Mouse (Mus musculus) hindbrain, embryonic 11.5 days (tissue): ENCODE measurements at regions not wholly inside any gene's neighbourhood (a gene's known extent, or its start where the extent isn't known, plus 50 kb on each side); places are given as distances from the start of the nearest gene placed in this dataset.

Experiments
- ATAC-seq: fragments of 200-750 bp; cut with Nextera tagmentation; 2 replicates; pipeline ENCODE4 v1.8.0; 2017; ENCODE audit warnings: mild to moderate bottlenecking, moderate TSS enrichment, moderate library complexity; ENCODE audit not compliant: low FRiP score
- DNase-seq: peaks from one replicate; pipeline ENCODE4 v3.0.0-alpha.2; 2015; ENCODE audit warnings: low spot score
- H3K27ac ChIP-seq: fragments of 300-500 bp; sonication (generic); 2 replicates; pipeline ENCODE4 v1.5.1; 2014; ENCODE audit warnings: mild to moderate bottlenecking, low read depth, low read length
- H3K27me3 ChIP-seq: fragments of 300-500 bp; sonication (generic); 2 replicates; pipeline ENCODE4 v1.6.1; 2014; ENCODE audit warnings: mild to moderate bottlenecking, low read length, moderate library complexity, mixed read lengths; ENCODE audit not compliant: control insufficient read depth, insufficient read depth
- H3K36me3 ChIP-seq: fragments of 300-500 bp; sonication (generic); 2 replicates; pipeline ENCODE4 v1.6.1; 2014; ENCODE audit warnings: mild to moderate bottlenecking, low read length, moderate library complexity, mixed read lengths; ENCODE audit not compliant: control insufficient read depth, insufficient read depth
- H3K4me1 ChIP-seq: fragments of 300-500 bp; sonication (generic); replicated peaks from 2 replicates; pipeline ENCODE4 v1.6.1; 2014; ENCODE audit warnings: low read length, mixed read lengths; ENCODE audit not compliant: control insufficient read depth, insufficient read depth
- H3K4me2 ChIP-seq: fragments of 300-500 bp; sonication (generic); replicated peaks from 2 replicates; pipeline ENCODE4 v1.6.1; 2014; ENCODE audit warnings: mild to moderate bottlenecking, low read depth, low read length
- H3K4me3 ChIP-seq: fragments of 300-500 bp; sonication (generic); 2 replicates; pipeline ENCODE4 v1.5.1; 2014; ENCODE audit warnings: low read depth, low read length
- H3K9ac ChIP-seq: fragments of 300-500 bp; sonication (generic); 2 replicates; pipeline ENCODE4 v1.6.1; 2014; ENCODE audit warnings: low read depth, low read length
- H3K9me3 ChIP-seq: fragments of 300-500 bp; sonication (generic); 2 replicates; pipeline ENCODE4 v1.6.1; 2016; ENCODE audit warnings: low read length; ENCODE audit not compliant: control insufficient read depth
- WGBS: fragments of 180-500 bp; shearing (Covaris S2); extraction: QIAGEN DNeasy Blood & Tissue Kit; methylation state at CpG from one replicate; pipeline ENCODE4 v1.1.7; 2014; 5-methylcytosine and 5-hydroxymethylcytosine counted together

DNA sequence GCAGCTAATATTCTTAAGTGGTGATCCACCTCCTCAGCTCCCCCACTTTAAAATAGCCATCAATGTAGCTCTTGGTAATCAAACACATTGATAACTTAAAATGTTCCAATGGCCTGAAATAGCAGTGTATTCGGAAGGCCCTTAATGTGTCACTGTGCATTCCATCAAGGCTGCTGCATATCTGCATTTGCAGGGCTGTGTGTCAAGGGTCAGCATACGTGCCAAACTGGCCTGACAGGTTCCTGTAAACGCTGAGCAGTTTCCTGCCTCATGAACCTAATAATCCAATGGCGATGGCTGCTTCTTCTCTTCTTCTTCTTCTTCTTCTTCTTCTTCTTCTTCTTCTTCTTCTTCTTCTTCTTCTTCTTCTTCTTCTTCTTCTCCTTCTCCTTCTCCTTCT lies 211.7 kb upstream of the Nfe2l3 start:
- Histone ChIP-seq H3K9ac (no peak overlapping the region), H3K4me1 (no peaks in the 10 kb centered on the region), H3K9me3 (no peaks in the 10 kb centered on the region), H3K27me3 (no peaks in the 10 kb centered on the region), H3K4me3 (no peak overlapping the region), H3K4me2 (no peak overlapping the region), H3K36me3 (no peaks in the 10 kb centered on the region), H3K27ac (no peak overlapping the region)
- no peak for DNase-seq
- 63% methylated on average over 4 of the region's 4 CpGs for WGBS
- ATAC-seq = no peak

DNA sequence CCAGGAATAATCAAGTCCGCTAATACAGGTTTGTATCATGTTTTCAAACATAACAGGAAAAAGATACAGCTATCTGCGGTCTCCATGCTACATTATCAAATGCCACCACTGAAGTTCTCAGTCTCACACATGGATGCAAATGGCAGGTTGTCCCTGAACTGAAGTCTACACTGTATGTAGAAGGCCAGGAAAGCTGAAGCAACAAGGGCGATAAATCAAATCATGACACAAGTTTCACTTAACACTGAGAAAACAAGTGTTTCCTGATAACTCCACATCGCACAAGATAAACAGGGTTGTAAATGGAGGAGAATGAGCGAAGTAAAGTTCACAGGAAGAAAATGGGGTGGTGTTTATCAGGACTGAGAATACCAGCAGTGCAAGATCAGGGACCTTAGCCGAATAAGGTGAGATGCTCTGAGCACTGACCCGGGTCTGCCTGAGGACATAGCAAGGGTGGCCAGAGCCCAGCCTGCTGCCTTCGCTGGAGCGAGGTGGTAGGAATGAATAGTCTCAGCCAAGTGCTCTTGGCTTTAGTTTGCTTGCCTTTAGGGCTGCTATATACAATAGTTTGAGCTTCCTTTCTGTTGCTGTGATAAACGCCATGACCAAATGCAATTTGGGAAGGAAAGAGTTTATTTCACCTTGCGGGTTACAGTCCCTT lies 196.3 kb upstream of the Nfe2l3 start:
- 88% methylated on average over 11 of the region's 11 CpGs for WGBS
- Histone ChIP-seq H3K27me3 (no peaks in the 10 kb centered on the region), H3K9ac (no peak overlapping the region), H3K36me3 (no peaks in the 10 kb centered on the region), H3K27ac (no peak overlapping the region), H3K9me3 (no peaks in the 10 kb centered on the region), H3K4me2 (no peak overlapping the region), H3K4me1 (no peaks in the 10 kb centered on the region), H3K4me3 (no peak overlapping the region)
- DNase-seq = no peak
- no peak for ATAC-seq

GRCm38 (mm10) chr6:51240039-51240438 lies 192.4 kb upstream of the Nfe2l3 start:
- no peak overlapping the region for H3K4me3 ChIP-seq
- H3K4me2 ChIP-seq = no peak overlapping the region
- no peak overlapping the region for H3K9ac ChIP-seq
- no peaks in the 10 kb centered on the region for H3K4me1 ChIP-seq
- 71% methylated on average over 3 of the region's 3 CpGs for WGBS
- H3K9me3 ChIP-seq = no peaks in the 10 kb centered on the region
- H3K27me3 ChIP-seq = no peaks in the 10 kb centered on the region
- H3K27ac ChIP-seq = no peak overlapping the region
- no peak for DNase-seq
- H3K36me3 ChIP-seq = no peaks in the 10 kb centered on the region
- no peak for ATAC-seq

DNA sequence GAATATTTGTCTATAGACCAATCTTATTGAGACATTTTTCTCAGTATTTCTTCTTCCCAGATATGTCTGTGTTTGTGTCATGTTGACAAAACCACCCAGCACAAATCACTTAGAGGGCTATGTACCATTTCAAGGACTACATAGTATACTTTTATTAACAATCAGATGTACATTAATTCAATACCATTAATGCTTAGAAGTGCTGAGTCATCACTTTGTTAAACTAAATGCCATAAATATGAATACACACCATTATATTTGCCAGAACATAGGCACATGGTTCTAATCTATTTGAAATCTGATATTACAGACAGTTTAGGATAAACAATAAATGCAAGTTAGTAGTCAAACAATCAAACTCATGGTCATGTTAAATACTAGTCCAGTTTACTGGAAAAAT lies 182.2 kb upstream of the Nfe2l3 start:
- Histone ChIP-seq H3K27ac (no peak overlapping the region), H3K4me3 (no peak overlapping the region), H3K9ac (no peak overlapping the region), H3K36me3 (no peaks in the 10 kb centered on the region), H3K27me3 (no peaks in the 10 kb centered on the region), H3K4me2 (no peak overlapping the region), H3K4me1 (no peaks in the 10 kb centered on the region), H3K9me3 (no peaks in the 10 kb centered on the region)
- DNase-seq (no peak), ATAC-seq (no peak)

DNA sequence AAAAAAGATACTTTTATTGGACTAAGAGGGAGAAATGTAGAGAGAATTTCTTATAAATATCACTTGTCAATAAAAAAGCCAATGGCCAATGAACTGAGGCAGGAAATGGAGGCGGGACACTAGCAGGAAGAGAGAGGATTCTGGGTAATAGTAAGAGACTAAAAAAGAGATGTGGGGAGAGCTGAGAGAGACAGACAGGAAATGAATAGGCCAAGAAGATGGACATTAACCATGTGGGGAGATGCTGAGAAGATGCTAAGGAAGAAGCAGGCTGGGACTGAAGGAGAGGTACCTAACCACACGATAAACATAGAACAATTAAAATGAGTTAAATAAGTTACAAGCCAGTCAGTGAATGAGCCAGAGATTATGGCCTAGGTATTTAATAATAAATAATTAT lies 181.0 kb upstream of the Nfe2l3 start:
- WGBS = 97% methylated on average over 2 of the region's 2 CpGs
- Histone ChIP-seq H3K4me2 (no peak overlapping the region), H3K36me3 (no peaks in the 10 kb centered on the region), H3K9me3 (no peaks in the 10 kb centered on the region), H3K9ac (no peak overlapping the region), H3K4me1 (no peaks in the 10 kb centered on the region), H3K27ac (no peak overlapping the region), H3K4me3 (no peak overlapping the region), H3K27me3 (no peaks in the 10 kb centered on the region)
- ATAC-seq (no peak), DNase-seq (no peak)

- no peaks in the 10 kb centered on the region for H3K36me3 ChIP-seq
- H3K4me1 ChIP-seq = no peaks in the 10 kb centered on the region
- 84% methylated on average over 3 of the region's 3 CpGs for whole genome bisulfite sequencing
- no peak overlapping the region for H3K4me2 ChIP-seq
- DNase-seq (no peak), ATAC-seq (no peak)
- no peak overlapping the region for H3K4me3 ChIP-seq
- no peak overlapping the region for H3K27ac ChIP-seq
- no peak overlapping the region for H3K9ac ChIP-seq
- H3K9me3 ChIP-seq = no peaks in the 10 kb centered on the region
- no peaks in the 10 kb centered on the region for H3K27me3 ChIP-seq
These were observed 179.7 kb upstream of the Nfe2l3 start for GRCm38 (mm10) chr6:51252721-51253120.

- no peak overlapping the region for H3K4me2 ChIP-seq
- H3K4me1 ChIP-seq = no peaks in the 10 kb centered on the region
- H3K27me3 ChIP-seq = no peaks in the 10 kb centered on the region
- H3K9ac ChIP-seq = no peak overlapping the region
- no peaks in the 10 kb centered on the region for H3K36me3 ChIP-seq
- H3K9me3 ChIP-seq = no peaks in the 10 kb centered on the region
- H3K27ac ChIP-seq = no peak overlapping the region
- DNase-seq (no peak), ATAC-seq (no peak)
- no peak overlapping the region for H3K4me3 ChIP-seq
- WGBS = 77% methylated on average over 4 of the region's 4 CpGs
These were observed 175.8 kb upstream of the Nfe2l3 start for GRCm38 (mm10) chr6:51256631-51257030.

DNA sequence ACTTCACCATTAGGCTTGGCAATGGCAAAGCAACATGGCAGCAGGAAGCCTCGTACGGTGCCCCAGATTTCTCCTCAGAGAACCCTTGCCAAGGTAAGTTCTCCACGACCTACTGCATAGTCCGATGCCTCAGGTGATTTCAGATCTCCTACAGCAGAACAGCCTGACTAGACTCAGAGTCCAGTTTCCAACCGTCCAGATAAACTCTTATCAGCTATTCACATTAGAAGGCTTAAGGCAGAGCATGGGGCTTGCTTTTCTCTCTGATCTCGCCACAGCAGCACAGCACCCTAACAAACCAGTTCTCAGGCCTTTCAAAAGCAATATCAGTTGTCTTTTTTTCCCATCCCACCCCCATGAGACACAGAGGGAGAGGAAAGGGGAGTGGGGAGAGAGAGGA lies 174.9 kb upstream of the Nfe2l3 start:
- no peak for ATAC-seq
- Histone ChIP-seq H3K9ac (no peak overlapping the region), H3K4me3 (no peak overlapping the region), H3K36me3 (no peaks in the 10 kb centered on the region), H3K27ac (no peak overlapping the region), H3K27me3 (no peaks in the 10 kb centered on the region), H3K9me3 (no peaks in the 10 kb centered on the region), H3K4me1 (no peaks in the 10 kb centered on the region), H3K4me2 (no peak overlapping the region)
- DNase-seq = no peak
- 89% methylated on average over 6 of the region's 6 CpGs for WGBS

DNA sequence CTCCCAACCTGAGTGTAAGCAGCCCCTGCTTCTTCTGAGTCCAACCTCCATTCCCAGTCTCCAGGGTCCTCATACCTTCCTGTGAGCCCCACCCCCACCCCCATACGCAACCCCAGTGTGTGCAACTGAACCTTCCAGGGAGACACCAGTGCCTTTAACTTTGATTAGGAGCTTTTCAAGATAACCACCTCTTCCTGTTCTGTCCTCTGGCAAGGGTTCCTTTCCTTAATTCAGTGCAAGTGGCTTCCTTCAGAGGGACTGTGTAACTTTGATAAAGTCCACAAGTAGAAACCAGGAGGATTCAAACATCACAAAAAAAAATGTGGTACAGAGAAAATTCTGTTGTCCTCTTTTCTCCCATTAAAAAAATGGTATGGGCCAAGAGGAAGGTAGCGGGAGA lies 174.2 kb upstream of the Nfe2l3 start:
- 76% methylated on average over 2 of the region's 2 CpGs for WGBS
- H3K4me1 ChIP-seq = no peaks in the 10 kb centered on the region
- no peak overlapping the region for H3K9ac ChIP-seq
- H3K27me3 ChIP-seq = no peaks in the 10 kb centered on the region
- H3K4me3 ChIP-seq = no peak overlapping the region
- H3K27ac ChIP-seq = no peak overlapping the region
- no peak overlapping the region for H3K4me2 ChIP-seq
- H3K9me3 ChIP-seq = no peaks in the 10 kb centered on the region
- no peak for ATAC-seq
- DNase-seq = no peak
- no peaks in the 10 kb centered on the region for H3K36me3 ChIP-seq
